Mouse (Mus musculus) kidney, postnatal 0 days (tissue): ENCODE data around the gene Magi2. TPM values are rescaled to one million over a fixed set of nuclear protein-coding genes. Genes with fewer than 3 reads are reported as not detected.

Experiments
- ATAC-seq: fragments of 200-750 bp; cut with Nextera tagmentation; replicated peaks from 2 replicates; pipeline ENCODE4 v1.8.0; 2017; ENCODE audit warnings: low read depth, moderate number of reproducible peaks, moderate TSS enrichment, moderate library complexity; ENCODE audit not compliant: low FRiP score
- DNase-seq: peaks from one replicate; pipeline ENCODE4 v3.0.0-alpha.2; 2016; ENCODE audit warnings: low spot score
- H3K27ac ChIP-seq: fragments of 300-500 bp; sonication (generic); 2 replicates; pipeline ENCODE4 v1.5.1; 2014; ENCODE audit warnings: mild to moderate bottlenecking
- H3K27me3 ChIP-seq: fragments of 300-500 bp; sonication (generic); 2 replicates; pipeline ENCODE4 v1.6.1; 2014; ENCODE audit warnings: low read length, mixed read lengths; ENCODE audit not compliant: insufficient read depth
- H3K36me3 ChIP-seq: fragments of 300-500 bp; sonication (generic); 2 replicates; pipeline ENCODE4 v1.6.1; 2014; ENCODE audit warnings: low read length, mixed read lengths; ENCODE audit not compliant: insufficient read depth
- H3K4me1 ChIP-seq: fragments of 300-500 bp; sonication (generic); replicated peaks from 2 replicates; pipeline ENCODE4 v1.6.1; 2014; ENCODE audit warnings: antibody characterized with exemption, low read length, mixed read lengths; ENCODE audit not compliant: insufficient read depth
- H3K4me2 ChIP-seq: fragments of 300-500 bp; sonication (generic); 2 replicates; pipeline ENCODE4 v1.6.1; 2014; ENCODE audit warnings: mild to moderate bottlenecking, low read length, moderate library complexity, mixed read lengths
- H3K4me3 ChIP-seq: fragments of 300-500 bp; sonication (generic); replicated peaks from 2 replicates; pipeline ENCODE4 v1.5.1; 2014; ENCODE audit warnings: low read depth, low read length
- H3K9ac ChIP-seq: fragments of 300-500 bp; sonication (generic); 2 replicates; pipeline ENCODE4 v1.6.1; 2014; ENCODE audit warnings: low read depth, low read length
- H3K9me3 ChIP-seq: fragments of 300-500 bp; sonication (generic); replicated peaks from 2 replicates; pipeline ENCODE4 v1.6.1; 2016; ENCODE audit warnings: low read length, inconsistent platforms, mixed read lengths
- CTCF ChIP-seq: IDR thresholded peaks from 2 replicates; pipeline ENCODE4 v1.5.1; 2016; ENCODE audit warnings: antibody characterized with exemption, low read depth, mild to moderate bottlenecking, moderate library complexity
- WGBS: fragments of 180-500 bp; shearing (Covaris S2); extraction: QIAGEN DNeasy Blood & Tissue Kit; methylation state at CpG from one replicate; pipeline ENCODE4 v1.1.7; 2014; 5-methylcytosine and 5-hydroxymethylcytosine counted together
- polyA plus RNA-seq: library from polyadenylated mRNA; unstranded; fragments of >200 nt; fragmentation: Nextera tagmentation; extraction: Ambion mirVana; gene quantifications from 2 replicates; pipeline ENCODE4 v1.2.1, GENCODE M21; 2015

Gene Magi2
- polyA plus RNA-seq, 1 experiment from 2014 or later, result 14.5 TPM

- TF ChIP-seq CTCF, result no peak
- Histone ChIP-seq H3K27me3 (no peaks in the 10 kb centered on the region), H3K4me1 (no peaks in the 10 kb centered on the region), H3K9ac (no peak overlapping the region), H3K4me3 (no peak overlapping the region), H3K4me2 (no peak overlapping the region), H3K9me3 (no peaks in the 10 kb centered on the region), H3K36me3 (no peaks in the 10 kb centered on the region), H3K27ac (no peak overlapping the region)
- ATAC-seq, result no peak
- DNase-seq, result peak; percentile 23
- 37% methylated on average over 14 of the region's 14 CpGs for WGBS
Observed at GRCm38 (mm10) chr5:20634046-20634769, 1407.4 kb downstream of the Magi2 start.

DNA sequence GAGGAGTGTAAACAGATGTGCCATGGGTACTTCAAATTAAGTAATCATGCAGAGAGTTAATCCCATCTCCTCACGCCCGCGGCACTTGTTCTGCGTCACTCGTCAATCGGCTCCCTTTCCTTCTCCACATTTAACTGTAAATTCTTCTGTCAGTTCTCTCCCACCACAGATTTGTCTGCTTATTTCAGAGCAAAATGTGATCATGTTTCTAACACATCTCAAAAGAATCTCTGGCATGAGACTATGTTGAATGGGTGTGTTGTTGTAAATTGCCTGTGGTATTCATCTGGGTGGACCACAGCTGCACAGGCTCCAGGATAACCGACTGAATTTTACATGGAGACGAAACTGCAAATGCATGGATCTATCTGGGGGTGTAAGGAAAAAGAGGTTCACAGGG lies 1408.0 kb downstream of the Magi2 start:
- DNase-seq (no peak), ATAC-seq (no peak)
- no peaks in the 10 kb centered on the region for H3K4me1 ChIP-seq
- TF ChIP-seq CTCF, result no peak
- H3K4me3 ChIP-seq, result no peak overlapping the region
- H3K4me2 ChIP-seq, result no peak overlapping the region
- no peaks in the 10 kb centered on the region for H3K9me3 ChIP-seq
- 67% methylated on average over 8 of the region's 8 CpGs for WGBS
- H3K9ac ChIP-seq, result no peak overlapping the region
- no peak overlapping the region for H3K27ac ChIP-seq
- no peaks in the 10 kb centered on the region for H3K36me3 ChIP-seq
- no peaks in the 10 kb centered on the region for H3K27me3 ChIP-seq

- TF ChIP-seq CTCF, result peak; percentile 71
- no peaks in the 10 kb centered on the region for H3K27me3 ChIP-seq
- no peak for ATAC-seq
- peak; percentile 58 for DNase-seq
- H3K36me3 ChIP-seq, result no peaks in the 10 kb centered on the region
- H3K4me3 ChIP-seq, result no peak overlapping the region
- 76% methylated on average over 5 of the region's 5 CpGs for whole genome bisulfite sequencing
- H3K4me2 ChIP-seq, result no peak overlapping the region
- H3K27ac ChIP-seq, result no peak overlapping the region
- no peaks in the 10 kb centered on the region for H3K9me3 ChIP-seq
- no peak overlapping the region for H3K9ac ChIP-seq
- H3K4me1 ChIP-seq, result no peaks in the 10 kb centered on the region
Observed at GRCm38 (mm10) chr5:20637300-20637989, 1410.6 kb downstream of the Magi2 start.

DNA sequence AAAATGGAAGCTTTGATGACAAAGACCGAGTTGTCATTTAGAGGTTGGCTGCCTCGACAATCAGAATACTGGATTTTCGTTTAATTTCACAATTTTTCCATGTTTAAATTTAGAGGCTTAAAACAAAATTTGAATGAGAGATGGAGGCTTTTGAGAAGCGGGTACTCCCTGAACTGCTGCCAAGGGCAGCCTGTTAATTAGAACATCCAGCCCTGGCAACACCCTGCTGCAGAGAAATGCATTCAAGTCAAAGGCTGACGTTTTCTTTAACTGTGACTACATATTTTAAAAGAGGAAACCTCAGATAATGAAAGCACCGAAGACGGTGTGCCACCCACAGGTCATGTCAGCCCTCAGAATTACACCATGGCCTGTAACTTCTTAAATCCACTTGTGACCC lies 1415.4 kb downstream of the Magi2 start:
- DNase-seq (no peak), ATAC-seq (no peak)
- H3K9me3 ChIP-seq, result no peaks in the 10 kb centered on the region
- H3K27me3 ChIP-seq, result no peaks in the 10 kb centered on the region
- no peak overlapping the region for H3K4me3 ChIP-seq
- H3K4me1 ChIP-seq, result no peaks in the 10 kb centered on the region
- no peaks in the 10 kb centered on the region for H3K36me3 ChIP-seq
- WGBS, result 76% methylated on average over 7 of the region's 7 CpGs
- H3K27ac ChIP-seq, result no peak overlapping the region
- no peak for TF ChIP-seq CTCF
- H3K9ac ChIP-seq, result no peak overlapping the region
- no peak overlapping the region for H3K4me2 ChIP-seq

DNA sequence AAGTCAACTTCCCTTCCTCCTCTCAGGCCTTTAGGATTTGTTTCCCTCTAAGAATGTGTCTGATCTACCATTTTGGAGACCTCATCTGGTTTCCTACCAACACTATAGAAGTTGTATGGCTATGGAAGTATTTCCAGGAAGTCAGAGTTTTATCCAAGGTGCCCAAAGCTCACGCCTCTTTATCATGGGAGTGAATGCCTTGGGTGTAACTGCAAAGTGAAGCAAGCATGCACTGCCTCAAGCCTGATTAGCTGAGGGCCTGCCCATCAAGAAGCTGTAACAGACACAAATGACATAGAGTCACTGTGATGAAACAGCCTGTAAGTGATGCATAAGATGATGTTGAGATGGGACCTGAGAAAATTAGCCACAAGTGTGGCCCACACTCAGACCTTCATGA lies 1416.9 kb downstream of the Magi2 start:
- H3K27ac ChIP-seq, result no peak overlapping the region
- DNase-seq (no peak), ATAC-seq (no peak)
- 89% methylated on average over 1 of the region's 1 CpGs for WGBS
- no peak overlapping the region for H3K9ac ChIP-seq
- TF ChIP-seq CTCF, result no peak
- H3K36me3 ChIP-seq, result no peaks in the 10 kb centered on the region
- H3K4me2 ChIP-seq, result no peak overlapping the region
- no peaks in the 10 kb centered on the region for H3K9me3 ChIP-seq
- no peak overlapping the region for H3K4me3 ChIP-seq
- no peaks in the 10 kb centered on the region for H3K27me3 ChIP-seq
- no peaks in the 10 kb centered on the region for H3K4me1 ChIP-seq

DNA sequence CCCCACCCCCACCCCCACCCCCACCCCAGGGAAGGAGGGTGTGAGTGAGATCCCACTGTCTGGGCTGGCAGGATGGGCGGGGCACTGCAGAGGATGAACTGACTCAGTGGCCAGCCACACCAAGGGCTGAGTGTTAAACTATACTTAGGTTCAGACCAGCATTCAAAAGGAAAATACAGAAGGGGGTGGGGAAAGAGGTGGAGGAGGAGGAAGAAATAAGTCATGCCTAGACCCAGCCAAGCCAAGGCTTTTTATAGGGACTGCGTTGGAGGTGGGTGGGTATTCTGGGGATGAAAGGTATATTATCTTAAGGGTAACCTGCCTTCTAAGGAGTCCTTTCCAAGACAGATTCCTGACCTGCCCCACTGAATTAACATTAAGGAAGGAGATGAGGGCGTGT lies 1420.1 kb downstream of the Magi2 start:
- no peak overlapping the region for H3K4me3 ChIP-seq
- no peak overlapping the region for H3K9ac ChIP-seq
- H3K36me3 ChIP-seq, result no peaks in the 10 kb centered on the region
- no peaks in the 10 kb centered on the region for H3K9me3 ChIP-seq
- no peak for DNase-seq
- no peak for ATAC-seq
- no peak overlapping the region for H3K27ac ChIP-seq
- no peaks in the 10 kb centered on the region for H3K27me3 ChIP-seq
- 86% methylated on average over 3 of the region's 3 CpGs for WGBS
- H3K4me2 ChIP-seq, result no peak overlapping the region
- no peaks in the 10 kb centered on the region for H3K4me1 ChIP-seq
- no peak for TF ChIP-seq CTCF
